Mouse (Mus musculus): ENCODE measurements around the gene Fastk. TPM values are rescaled to one million over a fixed set of nuclear protein-coding genes. Genes with fewer than 3 reads are reported as not detected.

The Fastk gene
- polyA plus RNA-seq (2014; fragmentation: Nextera tagmentation; extraction: Ambion mirVana), result 95.1 and 101 TPM in 2 replicates

GRCm38 (mm10) chr5:24444746-24445427 is at the start of gene Fastk:
Fastk (minus strand) TSS chr5:24445287.
- Histone ChIP-seq H3K4me2 (peak within 1 kb of the TSS; percentile 93), H3K9me3 (ENCODE audit: control insufficient read depth, low read length) (no peaks in the 10 kb centered on the region), H3K4me1 (replicated peaks; ENCODE audit: control insufficient read depth, insufficient read depth, low read length) (peaks cover 14% of the 10 kb centered on the region), H3K4me3 (ENCODE audit: low read depth, low read length) (peak within 1 kb of the TSS; percentile 84), H3K27ac (ENCODE audit: low read depth, low read length) (peak within 1 kb of the TSS; percentile 67), H3K36me3 (ENCODE audit: control insufficient read depth, insufficient read depth, low read length) (peaks cover 16% of the 10 kb centered on the region; the same call in 1 of the 2 replicates), H3K9ac (ENCODE audit: low read depth, low read length) (peak within 1 kb of the TSS; percentile 95), H3K27me3 (replicated peaks; ENCODE audit: control insufficient read depth, insufficient read depth, low read length) (no peaks in the 10 kb centered on the region)
- ATAC-seq (replicated peaks; ENCODE audit: low FRiP score) (peak; percentile 82), DNase-seq (ENCODE audit: low spot score) (peak; percentile 91)
- under 1% methylated on average over 60 of the region's 60 CpGs for WGBS

DNA sequence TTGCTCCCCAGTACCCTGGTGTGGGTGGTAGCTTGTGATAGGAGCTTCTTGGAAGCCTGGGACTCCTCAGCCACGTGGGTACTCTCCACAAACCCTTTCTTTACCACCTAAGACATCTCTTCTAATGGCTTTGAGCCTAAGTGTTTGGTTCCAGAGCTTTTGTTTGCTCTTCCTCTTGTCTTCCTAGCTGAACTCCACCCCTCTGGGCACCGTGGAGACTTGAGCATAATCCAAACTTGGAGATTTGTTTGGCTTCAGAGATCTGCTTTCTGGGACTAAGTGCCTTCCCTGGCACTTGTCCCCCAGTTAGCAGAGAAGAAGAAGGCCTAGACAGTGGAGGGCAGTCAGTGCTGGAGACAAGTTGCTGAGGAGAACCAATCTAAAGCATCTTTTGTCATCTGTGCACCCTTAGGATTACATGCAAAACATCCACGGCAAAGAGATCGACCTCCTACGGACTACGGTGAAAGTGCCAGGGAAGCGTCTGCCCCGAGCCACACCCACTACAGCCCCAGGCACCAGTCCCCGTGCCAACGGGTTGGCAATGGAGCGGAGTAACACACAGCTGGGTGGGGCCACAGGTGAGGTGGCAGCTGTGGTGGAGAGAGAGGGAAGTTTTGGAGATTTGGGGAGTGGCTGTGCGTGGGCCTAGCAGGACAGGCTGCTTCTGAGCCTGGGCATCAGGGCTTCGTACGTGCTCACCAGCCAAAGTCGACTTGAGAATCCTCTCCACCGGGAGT is 47.6 kb upstream of the Fastk start:
- Histone ChIP-seq H3K36me3 (ENCODE audit: control insufficient read depth, insufficient read depth, low read length) (peaks cover 26% of the 10 kb centered on the region), H3K4me1 (replicated peaks; ENCODE audit: control insufficient read depth, insufficient read depth, low read length) (no peaks in the 10 kb centered on the region), H3K4me3 (ENCODE audit: low read depth, low read length) (no peak overlapping the region), H3K9ac (ENCODE audit: low read depth, low read length) (no peak overlapping the region), H3K27me3 (replicated peaks; ENCODE audit: control insufficient read depth, insufficient read depth, low read length) (no peaks in the 10 kb centered on the region), H3K4me2 (no peak overlapping the region), H3K27ac (ENCODE audit: low read depth, low read length) (no peak overlapping the region), H3K9me3 (ENCODE audit: control insufficient read depth, low read length) (no peaks in the 10 kb centered on the region)
- DNase-seq (ENCODE audit: low spot score) (no peak), ATAC-seq (replicated peaks; ENCODE audit: low FRiP score) (no peak)
- 89% methylated on average over 16 of the region's 16 CpGs for WGBS

DNA sequence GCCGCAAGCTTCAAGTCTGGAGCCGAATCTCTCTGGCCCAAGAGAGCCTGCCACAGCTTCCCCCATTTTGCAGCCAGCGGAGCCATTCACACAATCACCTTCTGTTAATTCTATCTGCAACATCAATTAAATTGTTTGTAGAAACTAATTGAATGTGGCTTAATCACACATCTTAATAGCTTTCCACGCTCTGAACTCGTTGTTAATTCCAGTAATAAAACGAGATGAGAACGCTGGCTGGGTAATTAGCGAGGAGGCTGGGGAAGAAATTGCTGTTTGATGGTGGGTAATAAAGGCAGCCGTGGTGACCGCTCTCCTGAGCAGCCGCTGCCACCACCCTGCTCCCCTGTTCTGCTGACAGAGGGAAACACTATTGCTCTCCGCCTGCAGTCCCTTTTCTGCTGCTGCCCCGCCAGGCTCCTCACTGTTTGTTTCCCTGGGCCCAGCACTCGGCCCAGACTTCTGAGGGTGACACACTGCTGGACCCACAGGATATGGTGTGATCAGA is 45.4 kb upstream of the Fastk start:
- Histone ChIP-seq H3K9ac (ENCODE audit: low read depth, low read length) (no peak overlapping the region), H3K36me3 (ENCODE audit: control insufficient read depth, insufficient read depth, low read length) (peaks cover 30% of the 10 kb centered on the region), H3K4me2 (no peak overlapping the region), H3K9me3 (ENCODE audit: control insufficient read depth, low read length) (no peaks in the 10 kb centered on the region), H3K27ac (ENCODE audit: low read depth, low read length) (0 out of 2 replicates have a peak overlapping the region, but pooled peaks have one; percentile 3), H3K4me1 (replicated peaks; ENCODE audit: control insufficient read depth, insufficient read depth, low read length) (no peaks in the 10 kb centered on the region), H3K4me3 (ENCODE audit: low read depth, low read length) (no peak overlapping the region), H3K27me3 (replicated peaks; ENCODE audit: control insufficient read depth, insufficient read depth, low read length) (no peaks in the 10 kb centered on the region)
- WGBS, result 83% methylated on average over 14 of the region's 14 CpGs
- ATAC-seq (replicated peaks; ENCODE audit: low FRiP score) (no peak), DNase-seq (ENCODE audit: low spot score) (no peak)

DNA sequence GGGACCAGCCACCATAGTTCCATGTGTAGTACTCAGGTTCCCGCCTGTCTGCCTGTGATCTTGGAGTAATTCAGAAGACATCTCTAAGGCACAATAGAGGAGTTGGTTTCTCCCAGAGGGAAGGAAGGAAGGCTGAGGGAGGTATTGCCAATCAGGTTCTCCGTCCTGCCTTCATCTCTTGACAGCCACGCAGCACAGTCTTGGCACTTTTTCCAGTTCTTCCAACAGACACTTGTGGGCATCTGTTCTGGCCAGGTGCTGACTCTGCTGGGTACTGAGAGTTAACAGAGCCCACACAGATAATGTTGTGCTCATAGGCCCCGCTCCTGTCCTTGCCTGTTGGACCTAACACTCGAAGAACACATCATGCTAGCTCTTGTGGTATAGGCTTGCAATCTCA is 41.7 kb upstream of the Fastk start:
- peaks cover 14% of the 10 kb centered on the region for H3K4me1 ChIP-seq (replicated peaks; ENCODE audit: control insufficient read depth, insufficient read depth, low read length)
- no peak for ATAC-seq (replicated peaks; ENCODE audit: low FRiP score)
- DNase-seq (ENCODE audit: low spot score), result no peak
- no peaks in the 10 kb centered on the region for H3K9me3 ChIP-seq (ENCODE audit: control insufficient read depth, low read length)
- H3K36me3 ChIP-seq (ENCODE audit: control insufficient read depth, insufficient read depth, low read length), result peaks cover 26% of the 10 kb centered on the region
- H3K27ac ChIP-seq (ENCODE audit: low read depth, low read length), result no peak overlapping the region
- H3K4me2 ChIP-seq, result no peak overlapping the region
- H3K27me3 ChIP-seq (replicated peaks; ENCODE audit: control insufficient read depth, insufficient read depth, low read length), result no peaks in the 10 kb centered on the region
- H3K9ac ChIP-seq (ENCODE audit: low read depth, low read length), result no peak overlapping the region
- no peak overlapping the region for H3K4me3 ChIP-seq (ENCODE audit: low read depth, low read length)
- 85% methylated on average over 5 of the region's 5 CpGs for WGBS

GRCm38 (mm10) chr5:24486097-24486496 is 41.0 kb upstream of the Fastk start:
- Histone ChIP-seq H3K4me1 (replicated peaks; ENCODE audit: control insufficient read depth, insufficient read depth, low read length) (peaks cover 17% of the 10 kb centered on the region), H3K9me3 (ENCODE audit: control insufficient read depth, low read length) (no peaks in the 10 kb centered on the region), H3K4me3 (ENCODE audit: low read depth, low read length) (no peak overlapping the region), H3K27ac (ENCODE audit: low read depth, low read length) (no peak overlapping the region), H3K36me3 (ENCODE audit: control insufficient read depth, insufficient read depth, low read length) (peaks cover 26% of the 10 kb centered on the region), H3K27me3 (replicated peaks; ENCODE audit: control insufficient read depth, insufficient read depth, low read length) (no peaks in the 10 kb centered on the region), H3K9ac (ENCODE audit: low read depth, low read length) (no peak overlapping the region), H3K4me2 (no peak overlapping the region)
- ATAC-seq (replicated peaks; ENCODE audit: low FRiP score) (no peak), DNase-seq (ENCODE audit: low spot score) (peak; percentile 84)
- WGBS, result 10% methylated on average over 8 of the region's 8 CpGs

- Histone ChIP-seq H3K4me2 (peak overlapping the region; percentile 51), H3K36me3 (ENCODE audit: control insufficient read depth, insufficient read depth, low read length) (peaks cover 25% of the 10 kb centered on the region), H3K9me3 (ENCODE audit: control insufficient read depth, low read length) (no peaks in the 10 kb centered on the region), H3K27me3 (replicated peaks; ENCODE audit: control insufficient read depth, insufficient read depth, low read length) (no peaks in the 10 kb centered on the region), H3K4me3 (ENCODE audit: low read depth, low read length) (0 out of 2 replicates have a peak overlapping the region, but pooled peaks have one; percentile 2), H3K27ac (ENCODE audit: low read depth, low read length) (no peak overlapping the region), H3K4me1 (replicated peaks; ENCODE audit: control insufficient read depth, insufficient read depth, low read length) (peaks cover 19% of the 10 kb centered on the region), H3K9ac (ENCODE audit: low read depth, low read length) (no peak overlapping the region)
- ATAC-seq (replicated peaks; ENCODE audit: low FRiP score), result no peak
- WGBS, result 63% methylated on average over 22 of the region's 22 CpGs
- DNase-seq (ENCODE audit: low spot score), result no peak
Observed at GRCm38 (mm10) chr5:24484963-24485362, 39.9 kb upstream of the Fastk start.

DNA sequence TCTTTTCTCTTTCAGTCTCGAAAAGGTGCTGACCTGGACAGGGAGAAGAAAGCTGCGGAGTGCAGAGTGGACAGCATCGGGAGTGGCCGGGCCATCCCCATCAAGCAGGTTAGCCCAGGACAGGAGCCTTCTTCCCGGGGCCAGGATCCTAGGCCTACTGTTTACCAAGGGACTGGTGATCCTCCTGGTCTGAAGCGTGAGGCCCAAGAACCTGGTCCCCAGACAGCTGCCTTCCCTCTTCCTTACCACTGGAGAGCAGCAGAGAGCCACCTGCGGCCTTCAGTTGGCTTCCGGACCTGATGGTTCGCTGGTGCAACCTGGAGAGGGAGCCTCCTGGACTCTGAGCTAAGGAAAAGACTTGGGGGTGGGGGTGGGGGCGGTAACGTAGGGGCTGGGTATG is 38.2 kb upstream of the Fastk start:
- H3K4me2 ChIP-seq, result peak overlapping the region; percentile 43
- H3K9me3 ChIP-seq (ENCODE audit: control insufficient read depth, low read length), result no peaks in the 10 kb centered on the region
- H3K27me3 ChIP-seq (replicated peaks; ENCODE audit: control insufficient read depth, insufficient read depth, low read length), result no peaks in the 10 kb centered on the region
- H3K36me3 ChIP-seq (ENCODE audit: control insufficient read depth, insufficient read depth, low read length), result peaks cover 27% of the 10 kb centered on the region
- peak overlapping the region; percentile 78 for H3K27ac ChIP-seq (ENCODE audit: low read depth, low read length)
- peaks cover 19% of the 10 kb centered on the region for H3K4me1 ChIP-seq (replicated peaks; ENCODE audit: control insufficient read depth, insufficient read depth, low read length)
- DNase-seq (ENCODE audit: low spot score), result no peak
- H3K4me3 ChIP-seq (ENCODE audit: low read depth, low read length), result no peak overlapping the region
- WGBS, result 36% methylated on average over 11 of the region's 11 CpGs
- H3K9ac ChIP-seq (ENCODE audit: low read depth, low read length), result 0 out of 2 replicates have a peak overlapping the region, but pooled peaks have one; percentile 5
- peak; percentile 13; the same call in 1 of the 2 replicates for ATAC-seq (replicated peaks; ENCODE audit: low FRiP score)

- no peaks in the 10 kb centered on the region for H3K9me3 ChIP-seq (ENCODE audit: control insufficient read depth, low read length)
- peaks cover 19% of the 10 kb centered on the region for H3K4me1 ChIP-seq (replicated peaks; ENCODE audit: control insufficient read depth, insufficient read depth, low read length)
- H3K4me2 ChIP-seq, result peak overlapping the region; percentile 43
- peaks cover 30% of the 10 kb centered on the region for H3K36me3 ChIP-seq (ENCODE audit: control insufficient read depth, insufficient read depth, low read length)
- H3K4me3 ChIP-seq (ENCODE audit: low read depth, low read length), result no peak overlapping the region; the same call in 1 of the 2 replicates
- no peak overlapping the region for H3K9ac ChIP-seq (ENCODE audit: low read depth, low read length)
- 58% methylated on average over 41 of the region's 41 CpGs for WGBS
- peak overlapping the region; percentile 78 for H3K27ac ChIP-seq (ENCODE audit: low read depth, low read length)
- no peak for DNase-seq (ENCODE audit: low spot score)
- H3K27me3 ChIP-seq (replicated peaks; ENCODE audit: control insufficient read depth, insufficient read depth, low read length), result no peaks in the 10 kb centered on the region
- peak; percentile 57 for ATAC-seq (replicated peaks; ENCODE audit: low FRiP score)
Observed at GRCm38 (mm10) chr5:24482247-24483079, 37.4 kb upstream of the Fastk start.

All from liver, embryonic 11.5 days (tissue).